Mouse (Mus musculus) cortical plate, adult 2 months (tissue): ENCODE measurements around the gene Zdhhc5. TPM values are rescaled to one million over a fixed set of nuclear protein-coding genes. Genes with fewer than 3 reads are reported as not detected.
A peak's percentile ranks its signal among the peaks of the same experiment; 100 is the strongest.

Experiments used
- H3K27ac ChIP-seq: fragments of 200-500 bp; 2 replicates; pipeline ENCODE4 v1.5.1; 2012; ENCODE audit warnings: low read length, control low read depth, inconsistent platforms; ENCODE audit not compliant: insufficient read depth
- H3K4me1 ChIP-seq: fragments of 200-500 bp; 2 replicates; pipeline ENCODE4 v1.6.1; 2011; ENCODE audit warnings: low read length; ENCODE audit not compliant: control insufficient read depth, insufficient read depth
- H3K4me3 ChIP-seq: fragments of 200-500 bp; 2 replicates; pipeline ENCODE4 v1.5.1; 2011; ENCODE audit warnings: mild to moderate bottlenecking, low read length, control low read depth; ENCODE audit not compliant: insufficient read depth
- CTCF ChIP-seq: fragments of 200-500 bp; IDR thresholded peaks from 2 replicates; pipeline ENCODE4 v1.5.1; 2011; ENCODE audit warnings: mild to moderate bottlenecking, control low read depth, low read length; ENCODE audit not compliant: insufficient read depth; ENCODE audit errors: extremely low read depth
- POLR2A ChIP-seq: fragments of 200-500 bp; IDR thresholded peaks from 2 replicates; pipeline ENCODE4 v1.6.1; 2011; ENCODE audit warnings: mild to moderate bottlenecking, low read length, control low read depth; ENCODE audit not compliant: insufficient read depth; ENCODE audit errors: extremely low read depth
- polyA plus RNA-seq: library from polyadenylated mRNA; depleted of rRNA; stranded (reverse); fragments of >200 nt; gene quantifications from 2 replicates; pipeline ENCODE4 v1.2.3, GENCODE M21; 2012

The Zdhhc5 gene
- polyA plus RNA-seq, 1 experiment, result 29.7 TPM

GRCm38 (mm10) chr2:84711898-84712297 lies 3.1 kb downstream of the Zdhhc5 start:
- TF ChIP-seq CTCF (no peak), POLR2A (no peak)
- no peak overlapping the region for H3K4me3 ChIP-seq
- H3K27ac ChIP-seq, result no peak overlapping the region
- H3K4me1 ChIP-seq, result peaks cover 4% of the 10 kb centered on the region; the same call in 1 of the 2 replicates

- H3K27ac ChIP-seq, result no peak overlapping the region
- H3K4me3 ChIP-seq, result no peak overlapping the region
- TF ChIP-seq POLR2A (no peak), CTCF (no peak)
- peaks cover 1% of the 10 kb centered on the region; the same call in 1 of the 2 replicates for H3K4me1 ChIP-seq
Measured at GRCm38 (mm10) chr2:84707523-84707922, 7.5 kb downstream of the Zdhhc5 start.

GRCm38 (mm10) chr2:84705295-84705694 lies 9.7 kb downstream of the Zdhhc5 start:
- no peak overlapping the region for H3K27ac ChIP-seq
- TF ChIP-seq POLR2A, result no peak
- TF ChIP-seq CTCF, result no peak
- H3K4me1 ChIP-seq, result peaks cover 1% of the 10 kb centered on the region; the same call in 1 of the 2 replicates
- H3K4me3 ChIP-seq, result no peak overlapping the region

GRCm38 (mm10) chr2:84704329-84704728 lies 10.7 kb downstream of the Zdhhc5 start:
- H3K27ac ChIP-seq, result no peak overlapping the region
- H3K4me1 ChIP-seq, result peaks cover 1% of the 10 kb centered on the region; the same call in 1 of the 2 replicates
- no peak overlapping the region for H3K4me3 ChIP-seq
- TF ChIP-seq CTCF (no peak), POLR2A (no peak)

- Histone ChIP-seq H3K4me1 (peaks cover 1% of the 10 kb centered on the region; the same call in 1 of the 2 replicates), H3K4me3 (no peak overlapping the region), H3K27ac (no peak overlapping the region)
- TF ChIP-seq CTCF, result no peak
- no peak for TF ChIP-seq POLR2A
Measured at GRCm38 (mm10) chr2:84703497-84703896, 11.5 kb downstream of the Zdhhc5 start.

- Histone ChIP-seq H3K4me1 (no peaks in the 10 kb centered on the region), H3K27ac (no peak overlapping the region), H3K4me3 (no peak overlapping the region)
- no peak for TF ChIP-seq CTCF
Measured at GRCm38 (mm10) chr2:84695007-84695695, 19.8 kb downstream of the Zdhhc5 start.

- Histone ChIP-seq H3K4me3 (no peak overlapping the region), H3K27ac (no peak overlapping the region), H3K4me1 (no peaks in the 10 kb centered on the region)
- TF ChIP-seq CTCF, result no peak
- TF ChIP-seq POLR2A, result no peak
Measured at GRCm38 (mm10) chr2:84690050-84690449, 24.9 kb downstream of the Zdhhc5 start.

- no peak for TF ChIP-seq CTCF
- TF ChIP-seq POLR2A, result no peak
- Histone ChIP-seq H3K4me3 (no peak overlapping the region), H3K4me1 (no peaks in the 10 kb centered on the region), H3K27ac (no peak overlapping the region)
Measured at GRCm38 (mm10) chr2:84688080-84688844, 26.7 kb downstream of the Zdhhc5 start.

GRCm38 (mm10) chr2:84682605-84683183 lies 32.3 kb downstream of the Zdhhc5 start:
- Histone ChIP-seq H3K4me1 (peaks cover 1% of the 10 kb centered on the region; the same call in 1 of the 2 replicates), H3K27ac (no peak overlapping the region), H3K4me3 (no peak overlapping the region)
- TF ChIP-seq CTCF, result no peak
- TF ChIP-seq POLR2A, result no peak

- H3K4me1 ChIP-seq, result peaks cover 4% of the 10 kb centered on the region; the same call in 1 of the 2 replicates
- peak within 1 kb of the TSS; percentile 98 for H3K4me3 ChIP-seq
- TF ChIP-seq POLR2A (no peak), CTCF (no peak)
- no peak within 1 kb of the TSS for H3K27ac ChIP-seq
Measured at GRCm38 (mm10) chr2:84679016-84679415, 36.0 kb downstream of the Zdhhc5 start, which contains the start of gene Tmx2. TSS of gene Tmx2 (minus strand) at chr2:84679140.
